Mouse (Mus musculus) adrenal gland, adult 8-10 months (tissue): ENCODE results near the gene H2-M5. TPM values are rescaled to one million over a fixed set of nuclear protein-coding genes. Genes with fewer than 3 reads are reported as not detected.
"Not testable (repeated sequence)": the region's sequence is repeated elsewhere in the genome, so short reads cannot be mapped to it uniquely, and the experiment has no call there.

Source experiments
- DNase-seq: peaks from one replicate; pipeline ENCODE4 v3.0.0; 2022
- total RNA-seq, 4 experiments: library from RNA; stranded (reverse); gene quantifications; 2 replicates each; pipeline ENCODE4 v1.2.4; 2022

H2-M5 gene
- total RNA-seq = under 1 TPM in 1 of 4 experiments, not detected in 3; 0.14 TPM

DNA sequence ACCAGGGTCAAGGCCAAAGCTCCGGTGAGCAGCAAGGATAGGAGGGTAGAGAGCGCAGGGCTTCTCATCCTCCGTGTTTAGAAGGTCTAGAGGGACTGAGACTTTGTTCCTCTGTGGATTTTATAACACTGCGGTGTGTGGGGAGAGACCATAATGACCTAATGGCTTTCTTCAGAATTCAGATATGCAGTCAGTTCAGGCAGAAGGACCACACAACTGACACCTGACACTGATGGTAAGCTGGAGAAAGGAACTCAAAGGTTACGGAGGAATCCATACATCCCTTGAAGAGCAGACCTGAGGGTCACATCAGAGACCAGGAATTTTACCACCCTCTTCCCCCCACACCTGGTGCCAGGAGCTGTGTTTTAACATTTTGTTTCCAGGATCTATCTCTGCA, at the start of gene H2-M5:
Gene H2-M5 (minus strand): TSS at position 101 of the 400 bp plus-strand sequence.
- DNase-seq = no peak

DNA sequence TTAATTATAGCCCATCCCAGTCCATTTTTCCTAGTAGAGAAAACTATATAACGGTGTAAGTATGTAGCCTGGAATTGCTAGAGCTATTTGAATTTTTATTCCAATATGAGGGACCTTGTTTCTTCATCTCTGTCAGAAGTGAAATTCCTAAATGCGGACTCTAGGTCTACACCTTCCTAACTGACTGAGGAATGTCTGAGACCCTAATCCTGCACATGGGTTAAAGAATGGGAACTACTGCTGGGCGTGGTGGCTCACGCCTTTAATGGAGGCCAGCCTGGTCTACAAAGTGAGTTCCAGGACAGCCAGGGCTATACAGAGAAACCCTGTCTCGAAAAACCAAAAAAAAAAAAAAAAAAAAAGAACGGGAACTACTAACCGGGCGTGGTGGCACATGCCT, 39.8 kb upstream of the H2-M5 start:
- no peak for DNase-seq

DNA sequence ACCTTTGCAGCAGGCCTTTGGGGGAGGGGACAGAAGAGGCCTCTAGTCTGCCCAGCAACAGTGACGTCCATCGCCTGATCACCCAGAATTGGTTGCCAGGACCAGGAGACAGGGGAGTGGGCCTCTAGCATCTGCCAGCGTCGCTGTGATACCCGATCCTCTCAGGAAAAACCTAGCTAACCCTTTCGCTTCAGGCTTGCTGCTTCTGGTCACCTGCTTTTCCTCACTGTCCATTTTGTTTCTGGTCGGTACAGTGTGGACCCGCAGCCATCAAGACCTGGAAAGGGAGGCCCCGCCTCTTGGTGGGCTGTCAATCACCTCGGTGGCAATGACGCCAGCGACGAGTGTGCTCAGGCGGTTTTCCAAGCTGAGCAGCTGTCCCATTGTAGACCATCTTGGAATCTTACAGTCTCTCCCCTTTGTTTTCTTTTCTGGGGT, 39.4 kb upstream of the H2-M5 start:
- peak; percentile 79 for DNase-seq

DNA sequence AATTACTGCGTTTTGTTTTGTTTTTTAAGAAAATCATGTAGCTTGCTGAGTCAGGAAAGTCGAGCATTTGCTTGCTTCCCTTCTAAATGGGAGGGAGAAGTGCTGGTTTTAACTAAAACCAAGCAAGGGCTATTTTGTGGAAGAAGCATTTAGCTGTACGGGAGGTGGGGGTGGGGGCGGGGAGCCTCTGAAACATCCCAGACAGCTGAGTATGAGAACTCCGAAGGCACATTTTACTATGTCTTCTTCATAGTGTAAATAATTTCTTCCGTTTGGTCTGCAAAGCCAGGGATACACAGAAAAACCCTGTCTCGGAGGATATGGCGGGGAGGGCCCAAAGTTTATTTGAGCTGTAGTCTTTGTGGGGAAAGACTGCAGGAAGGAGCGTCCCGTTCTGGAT, 38.9 kb upstream of the H2-M5 start:
- no peak for DNase-seq

DNA sequence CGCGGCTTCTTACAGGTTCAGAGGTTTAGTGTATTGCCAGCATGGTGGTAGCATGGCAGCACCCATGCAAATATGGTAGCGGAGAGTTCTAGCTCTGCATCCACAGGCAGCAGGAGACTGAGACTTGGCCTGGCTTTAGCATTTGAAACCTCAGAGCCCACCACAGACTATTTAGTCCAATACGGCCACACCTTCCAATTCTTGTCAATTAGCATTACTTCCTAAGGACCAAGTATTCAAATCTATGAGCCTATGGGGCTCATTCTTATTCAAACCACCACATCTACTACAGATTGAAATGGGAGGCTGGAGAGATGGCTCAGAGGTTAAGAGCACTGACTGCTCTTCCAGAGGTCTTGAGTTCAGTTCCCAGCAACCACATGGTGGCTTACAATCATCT, 38.1 kb upstream of the H2-M5 start:
- no peak for DNase-seq

DNA sequence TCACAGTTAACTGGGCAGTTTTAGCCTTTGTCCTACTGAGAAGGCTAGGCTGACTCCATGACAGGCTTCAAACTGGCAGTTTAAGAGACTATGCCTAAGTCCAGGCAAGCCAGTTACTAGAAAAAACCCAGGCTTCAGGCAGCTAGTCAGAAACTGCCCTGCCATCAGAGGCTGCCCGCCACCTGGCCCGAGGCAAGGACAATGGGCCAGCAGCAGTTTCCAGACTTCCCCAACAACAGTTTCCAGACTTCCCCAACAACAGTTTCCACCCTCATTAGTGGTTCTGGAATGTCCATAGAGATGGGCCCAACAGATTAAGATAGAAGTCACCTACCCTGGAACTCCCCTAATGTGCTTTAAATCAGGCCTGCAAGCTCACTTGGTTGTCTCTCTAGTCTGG, 37.1 kb upstream of the H2-M5 start:
- DNase-seq = no peak

DNA sequence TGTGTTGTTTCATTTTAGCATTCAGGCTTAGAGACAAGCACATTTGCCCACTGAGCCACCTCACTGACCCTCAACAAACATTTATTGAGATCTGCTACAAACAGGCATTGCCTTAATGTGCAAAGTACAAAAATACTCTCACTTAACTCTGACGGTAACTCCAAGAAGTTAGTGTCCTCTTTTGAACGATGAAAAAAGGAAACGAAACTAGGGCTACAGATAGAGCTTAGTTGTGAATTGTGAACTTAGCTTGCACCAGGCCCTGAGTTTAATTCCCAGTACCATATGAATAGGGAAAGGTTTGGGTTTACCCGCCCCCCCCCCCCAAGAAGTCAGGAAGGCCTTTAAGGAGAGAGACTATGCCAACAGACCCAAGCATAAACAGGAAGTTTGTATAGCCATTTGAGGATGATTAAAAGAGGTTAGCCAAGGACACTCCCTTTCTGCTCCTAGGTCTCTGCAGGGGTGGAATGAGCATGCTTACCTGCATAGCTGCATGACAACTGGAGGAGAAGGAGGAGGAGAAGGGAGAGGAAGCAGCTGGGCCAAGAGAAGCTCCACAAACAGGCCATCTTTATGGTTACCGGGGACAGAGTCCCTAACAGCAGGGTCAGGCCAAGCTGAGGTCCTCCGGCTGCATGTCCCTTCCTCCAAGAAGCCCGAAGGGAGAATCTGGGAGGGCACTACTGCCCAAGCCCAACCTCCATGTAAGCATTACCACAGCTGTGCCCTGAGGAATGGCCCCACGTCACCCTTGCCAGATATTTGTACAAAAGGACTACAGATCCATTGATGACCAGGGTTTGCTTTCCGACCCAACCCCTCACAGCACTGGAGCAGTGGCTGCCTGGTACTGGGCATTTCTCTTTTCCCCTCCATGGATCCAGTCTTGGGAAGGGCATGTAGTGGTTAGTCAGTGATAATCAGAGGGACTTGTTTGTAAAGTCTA, 33.6 kb upstream of the H2-M5 start, which contains the start of gene Mog:
Gene Mog (minus strand): TSS at position 771 of the 949 bp plus-strand sequence.
- no peak for DNase-seq

DNA sequence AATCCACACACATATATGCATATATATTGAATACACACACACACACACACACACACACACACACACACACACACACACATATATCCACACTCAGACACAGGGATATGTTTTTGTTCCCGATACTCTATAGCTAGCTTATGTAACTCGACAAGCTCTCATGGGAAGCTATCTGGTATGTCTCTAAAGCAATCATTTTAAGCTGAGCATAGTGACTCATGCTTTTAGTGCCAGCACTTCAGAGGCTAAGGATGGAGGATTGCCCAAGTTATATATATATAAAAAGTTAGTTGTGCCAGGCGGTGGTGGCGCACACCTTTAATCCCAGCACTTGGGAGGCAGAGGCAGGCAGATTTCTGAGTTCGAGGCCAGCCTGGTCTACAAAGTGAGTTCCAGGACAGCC, 29.9 kb upstream of the H2-M5 start:
- not testable (repeated sequence) for DNase-seq

DNA sequence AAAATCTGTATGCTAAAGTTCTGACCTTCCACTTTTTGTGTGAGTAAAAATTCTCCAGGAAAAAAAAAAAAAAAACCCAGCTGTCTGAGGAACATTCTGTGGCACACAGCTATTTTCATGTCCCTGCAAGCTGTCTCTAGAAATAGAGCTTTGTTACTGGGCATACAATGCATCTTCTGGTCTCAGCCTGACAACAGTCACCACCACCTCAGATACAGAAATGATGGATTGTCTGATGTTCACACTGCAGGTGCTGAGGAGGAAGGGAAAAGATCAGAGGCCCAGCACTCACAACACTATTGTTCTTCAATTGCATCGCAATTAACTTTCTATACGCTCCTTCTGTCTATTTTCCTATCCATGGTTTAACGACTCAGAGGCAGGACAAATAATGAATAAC, 29.0 kb upstream of the H2-M5 start:
- DNase-seq = no peak

DNA sequence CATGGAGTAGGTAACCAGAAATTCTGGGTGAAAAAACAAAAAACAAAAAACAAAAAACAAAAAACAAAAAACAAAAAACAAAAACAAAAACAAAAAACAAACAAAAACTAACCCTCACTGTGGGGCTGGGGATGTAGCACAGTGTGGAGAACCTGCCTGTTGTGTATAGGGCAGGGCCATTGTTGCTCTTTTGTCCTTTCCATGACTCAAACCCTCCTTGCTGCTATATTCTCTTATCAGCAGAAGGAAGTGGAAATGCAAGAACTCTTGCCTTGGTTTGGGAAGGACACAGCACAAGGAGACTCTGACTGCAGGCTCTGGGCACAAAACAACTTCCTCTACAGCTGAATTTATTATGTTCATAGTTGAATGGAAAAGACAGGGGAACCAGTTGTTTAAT, 27.0 kb upstream of the H2-M5 start:
- DNase-seq = no peak

DNA sequence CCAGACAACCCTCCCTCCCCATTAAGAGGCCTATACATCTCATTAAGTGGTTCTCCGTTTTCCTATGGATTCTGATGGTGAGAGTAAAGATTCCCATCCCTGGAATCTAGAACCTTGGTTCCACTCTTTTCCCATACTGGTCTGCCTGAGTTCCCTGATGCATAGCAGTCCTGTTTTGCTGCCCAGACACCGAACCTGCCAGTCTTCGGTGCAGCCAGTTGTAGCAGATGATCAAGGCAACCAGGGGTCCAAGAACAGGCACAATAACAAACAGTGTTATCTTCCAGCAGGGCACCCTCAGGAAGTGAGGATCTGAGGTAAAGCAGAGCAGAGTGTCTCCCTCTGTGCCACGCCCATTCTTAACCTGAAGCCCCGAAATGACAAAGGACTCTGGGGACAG, 22.8 kb upstream of the H2-M5 start:
- no peak for DNase-seq

DNA sequence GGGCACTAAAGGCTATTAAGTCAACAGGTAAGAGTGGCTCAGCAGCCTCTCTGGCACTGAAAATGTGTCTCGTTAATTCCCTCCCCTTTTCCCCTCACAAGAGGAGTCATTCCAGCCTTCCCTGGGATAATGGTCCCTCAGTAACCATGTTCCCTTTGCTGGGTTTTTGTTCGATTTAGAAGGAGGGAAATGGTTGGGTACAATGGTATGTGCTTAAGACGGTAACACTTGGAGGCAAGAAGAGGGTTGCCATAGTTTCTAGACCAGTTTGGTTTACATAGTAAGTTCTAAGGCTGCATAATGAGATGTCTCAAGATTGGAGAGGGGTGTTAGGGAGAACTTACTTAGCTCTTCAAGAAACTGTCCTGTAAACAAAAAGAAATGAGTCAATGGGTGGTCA, 22.4 kb upstream of the H2-M5 start:
- no peak for DNase-seq

DNA sequence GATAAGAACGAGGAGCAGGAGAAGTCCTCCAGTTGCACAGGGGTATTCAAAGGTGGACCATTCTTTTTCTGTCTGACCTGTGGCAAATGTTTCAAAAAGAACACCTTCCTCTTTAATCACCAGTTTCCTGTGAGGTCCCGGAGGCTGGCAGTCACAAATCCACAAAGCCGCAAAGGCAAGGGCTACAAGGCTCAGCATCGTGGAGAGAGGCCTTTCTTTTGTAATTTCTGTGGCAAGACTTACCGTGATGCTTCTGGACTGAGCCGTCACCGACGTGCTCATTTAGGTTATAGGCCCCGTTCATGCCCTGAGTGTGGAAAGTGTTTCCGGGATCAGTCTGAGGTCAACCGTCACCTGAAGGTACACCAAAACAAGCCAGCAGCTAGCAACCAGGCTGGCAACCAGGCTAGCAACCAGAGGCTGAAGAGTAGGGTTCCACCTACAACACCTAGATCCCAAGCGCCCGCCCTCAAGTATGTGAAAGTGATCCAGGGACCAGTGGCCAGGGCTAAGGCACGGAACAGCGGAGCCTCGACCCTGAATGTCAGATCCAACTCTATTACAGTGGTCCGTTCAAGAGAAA, 20.2 kb upstream of the H2-M5 start:
- DNase-seq = no peak

DNA sequence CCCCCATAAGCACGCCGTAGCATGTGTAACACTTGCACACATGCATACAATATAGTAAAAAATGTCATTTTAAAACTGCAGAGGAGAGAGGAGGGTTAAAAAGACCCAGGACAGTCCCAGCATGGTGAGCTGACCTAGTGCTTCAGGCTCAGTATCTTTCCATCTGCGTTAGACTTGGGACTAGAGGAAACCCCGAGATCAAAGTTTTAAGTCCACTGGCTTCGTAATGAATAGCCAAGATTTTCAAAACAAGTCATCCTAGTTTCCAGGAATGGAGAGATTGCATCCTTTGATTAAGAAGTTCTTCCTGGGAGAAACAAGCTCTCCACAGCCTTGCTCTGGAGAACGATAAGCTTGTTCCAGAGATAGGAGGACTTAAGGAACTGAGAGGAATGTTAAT, 18.8 kb upstream of the H2-M5 start:
- DNase-seq = no peak

DNA sequence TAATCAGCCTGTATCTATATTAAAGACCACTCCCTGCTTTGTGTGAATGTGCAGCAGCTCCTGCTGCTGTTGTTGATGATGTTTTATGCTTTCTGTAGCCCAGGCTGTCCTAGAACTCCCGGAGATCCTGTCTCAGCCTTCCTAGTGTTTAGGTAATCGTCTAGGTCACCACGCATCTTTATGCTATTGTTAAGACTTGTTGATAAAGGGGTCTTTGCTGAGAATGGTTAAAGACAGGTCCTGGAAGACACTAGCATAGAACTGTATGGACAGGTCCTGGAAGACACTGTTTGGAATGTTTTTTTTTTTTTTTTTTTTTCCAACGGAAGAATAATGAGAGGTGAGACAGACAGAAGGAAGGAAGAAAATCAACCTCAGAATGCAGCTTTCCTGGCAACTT, 14.0 kb upstream of the H2-M5 start:
- no peak for DNase-seq

DNA sequence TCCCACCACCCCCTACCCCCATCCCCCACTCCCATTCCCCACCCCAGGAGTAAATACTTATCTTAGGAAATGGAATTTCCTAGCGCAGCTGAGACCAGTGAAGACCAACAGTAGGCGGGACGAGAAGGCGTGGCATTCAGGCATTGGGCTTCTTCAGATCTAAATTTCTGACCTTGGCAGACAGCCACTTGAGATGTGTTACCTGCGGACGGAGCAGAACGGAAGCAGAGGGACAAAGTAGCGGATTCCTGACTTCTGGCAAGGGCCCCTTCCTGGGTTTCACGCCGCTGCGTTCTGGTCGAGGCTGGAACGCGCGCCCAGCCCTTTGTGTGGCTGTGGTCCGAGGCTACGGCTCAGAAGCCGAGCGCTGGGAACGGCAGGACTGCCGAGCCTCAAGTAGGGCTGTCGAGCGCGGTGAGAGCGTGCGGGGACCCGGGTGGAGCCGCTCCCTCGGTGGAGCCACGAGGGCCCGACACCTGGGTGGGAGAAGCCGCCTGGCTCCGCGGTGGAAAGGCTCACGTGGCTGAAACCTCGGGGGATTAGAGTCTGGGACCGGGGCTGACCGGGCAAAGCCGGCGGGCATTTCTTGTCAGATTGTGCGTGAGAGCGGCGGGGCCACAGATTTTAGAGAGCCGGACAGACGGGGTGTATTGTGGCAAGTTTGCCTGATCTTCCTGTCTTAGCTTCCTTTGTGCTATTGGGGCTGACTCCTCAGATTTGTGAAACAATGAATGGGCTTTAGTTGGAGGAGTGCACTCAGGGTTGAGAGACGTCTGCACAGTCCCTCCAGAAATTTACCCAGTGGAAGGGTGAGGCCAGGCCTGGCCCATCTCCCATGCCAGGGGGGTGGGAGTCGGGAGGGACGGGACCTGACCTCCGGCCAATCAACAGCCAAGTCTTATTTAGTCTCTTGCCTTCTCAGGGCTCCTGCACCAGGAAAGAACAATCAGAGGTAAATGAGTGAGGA, 13.3 kb upstream of the H2-M5 start:
- DNase-seq = peak; percentile 10

DNA sequence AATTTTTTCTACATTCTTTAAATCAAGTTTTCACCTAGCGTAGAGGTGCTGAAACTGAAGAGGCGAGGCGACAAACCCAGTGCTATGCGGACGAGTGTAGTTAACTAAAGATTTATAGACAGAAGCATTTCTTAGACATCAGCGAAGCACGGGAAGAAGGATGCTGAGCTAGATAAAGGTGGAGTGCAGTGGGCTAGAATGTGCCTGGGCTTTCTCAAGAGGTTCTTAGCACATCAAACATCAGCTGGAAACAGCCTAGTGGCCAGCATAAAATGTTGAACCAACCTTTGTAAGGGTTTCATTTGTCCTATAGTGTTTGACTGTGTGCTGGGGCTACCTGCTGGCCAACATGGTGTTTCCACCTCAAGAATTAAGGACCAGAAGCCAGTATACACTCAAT, 11.5 kb upstream of the H2-M5 start, which contains the start of gene Zfp57:
Gene Zfp57 (plus strand): TSS at position 301 of the 400 bp plus-strand sequence.
- no peak for DNase-seq

DNA sequence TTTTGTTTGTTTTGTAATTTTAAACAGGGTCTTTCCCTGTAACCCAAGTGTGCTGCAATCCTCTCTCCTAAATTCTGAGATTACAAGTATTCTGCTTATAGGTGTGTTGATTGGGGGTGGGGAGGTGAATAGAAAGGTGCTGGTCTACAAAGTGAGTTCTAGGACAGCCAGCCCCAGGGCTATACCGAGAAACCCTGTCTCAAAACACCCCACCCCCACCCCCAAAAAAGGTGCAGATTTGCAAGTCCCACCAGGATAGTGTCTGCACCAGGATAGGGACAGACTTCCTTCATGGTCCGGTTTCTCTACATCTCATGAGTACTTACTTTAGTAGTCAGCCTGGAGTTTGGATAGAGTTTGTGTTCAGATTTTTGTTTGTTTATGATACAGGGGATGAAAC, 9.1 kb upstream of the H2-M5 start:
- DNase-seq = no peak

DNA sequence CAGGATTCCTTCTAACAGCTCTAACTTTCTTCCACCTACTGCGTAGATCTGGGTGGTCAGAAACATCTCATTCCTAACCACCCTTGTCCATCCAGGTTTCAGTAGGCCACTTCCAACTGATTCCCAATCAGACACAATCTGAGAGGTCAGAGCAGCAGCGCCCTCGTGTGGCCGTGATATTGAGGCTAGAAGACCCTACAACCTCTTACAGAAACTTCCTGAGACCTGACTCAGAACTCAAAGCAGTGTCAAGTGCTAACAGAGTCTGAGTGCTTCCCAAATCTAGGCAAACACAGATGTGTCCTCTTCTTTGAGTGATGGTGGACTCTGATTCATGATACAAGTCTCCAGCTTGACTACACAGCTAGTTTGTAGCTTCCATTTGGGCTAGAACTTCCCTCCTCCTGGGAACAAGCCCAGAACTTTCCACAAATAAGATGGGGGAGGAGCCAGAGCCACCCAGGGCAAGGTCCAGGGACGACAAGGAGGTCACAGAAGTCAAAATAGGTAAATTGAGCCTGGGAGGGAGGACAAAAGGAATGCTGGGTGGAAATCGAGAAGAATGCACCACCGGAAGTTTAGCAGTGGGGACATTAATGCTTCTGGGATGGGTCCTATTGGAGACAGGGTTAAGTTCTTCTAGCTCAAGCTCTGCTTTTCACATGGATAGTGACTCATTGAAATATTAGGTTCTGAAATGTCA, 7.8 kb upstream of the H2-M5 start:
- DNase-seq = peak; percentile 58

DNA sequence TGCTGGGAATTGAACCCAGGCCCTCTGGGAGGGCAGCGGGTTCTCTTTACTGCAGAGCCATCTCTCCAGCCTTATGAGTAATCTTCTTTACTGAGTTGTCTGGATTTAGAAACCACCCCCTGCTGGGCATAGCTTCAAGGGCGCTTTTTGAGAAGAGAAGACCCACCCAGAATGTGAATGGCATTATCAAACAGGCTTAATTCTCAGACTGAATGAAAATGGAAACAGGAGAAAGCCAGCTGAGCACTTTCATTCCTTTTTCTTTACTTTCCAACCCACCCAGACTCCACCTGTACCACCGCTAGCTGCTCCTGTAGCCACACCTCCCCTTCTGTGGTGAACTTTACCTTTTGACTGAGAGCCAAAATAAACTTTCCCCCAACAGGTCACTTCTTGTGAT, 6.1 kb upstream of the H2-M5 start:
- DNase-seq = no peak

DNA sequence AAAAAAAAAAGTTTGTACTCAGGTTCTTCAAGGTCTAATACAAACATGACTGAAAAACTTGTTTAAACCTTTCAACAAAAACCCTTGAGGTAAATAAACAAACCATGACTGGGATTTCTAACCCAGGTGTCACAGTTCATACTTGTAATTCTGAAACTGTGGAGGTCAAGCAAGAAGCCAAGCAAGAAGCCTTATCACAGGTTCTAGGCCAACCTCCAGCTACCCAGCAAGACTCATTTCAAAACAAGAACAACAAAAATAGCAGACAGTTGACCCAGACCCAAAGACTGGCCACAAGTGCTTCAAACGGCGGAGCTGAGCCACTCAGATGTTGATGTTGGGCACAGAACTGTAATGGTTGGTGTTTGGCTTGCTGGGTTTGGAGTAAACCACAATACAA, 5.2 kb upstream of the H2-M5 start:
- no peak for DNase-seq

DNA sequence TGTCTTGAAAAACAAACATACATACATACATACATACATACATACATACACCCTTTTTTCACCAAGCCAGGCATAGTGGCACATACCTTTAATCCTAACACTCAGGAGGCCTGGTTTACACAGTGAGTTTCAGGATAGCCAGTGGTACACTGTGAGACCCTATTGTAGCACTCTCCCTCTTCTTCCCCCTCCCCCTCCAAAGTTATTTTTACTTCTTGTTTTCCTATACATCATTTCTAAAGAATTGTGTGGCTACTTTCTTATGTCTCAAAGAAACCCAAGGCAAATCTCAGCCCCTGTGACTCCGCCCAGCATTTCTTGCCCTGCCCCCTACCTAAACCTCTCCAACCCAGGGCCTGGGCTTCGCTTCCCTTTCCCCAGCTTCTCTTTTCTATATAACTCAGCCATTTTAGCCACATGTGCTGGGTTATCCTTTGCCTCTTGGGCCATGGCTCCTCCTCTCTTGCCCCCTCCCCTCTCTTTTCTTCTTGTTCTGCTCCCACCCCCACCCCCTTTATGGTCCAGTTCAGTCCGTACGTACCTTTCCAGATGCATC, 4.5 kb upstream of the H2-M5 start:
- DNase-seq = no peak
